Mouse (Mus musculus): Measurements from ENCODE around the gene Alk.

DNA sequence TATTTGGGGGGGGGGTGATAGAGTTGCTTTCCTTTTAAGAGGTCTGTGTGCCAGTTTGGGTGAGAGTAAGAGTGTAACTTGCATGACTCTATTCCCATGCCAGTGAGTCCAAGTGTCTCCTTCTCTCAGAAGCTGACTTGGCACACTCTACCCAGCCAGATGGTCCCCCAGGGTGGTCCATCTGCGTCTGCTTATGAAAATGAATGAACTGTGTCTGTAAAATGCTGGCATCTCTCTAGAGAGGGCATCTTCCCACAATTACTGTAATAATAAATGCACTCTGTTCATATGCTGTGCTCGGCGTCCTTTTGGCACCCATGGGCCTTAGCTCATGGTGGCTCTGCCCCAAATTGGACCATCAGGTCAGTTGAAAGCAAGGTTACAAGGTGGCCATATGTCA, 589.2 kb downstream of the Alk start:
- TF ChIP-seq CTCF (IDR thresholded peaks at IDR 0.05; ENCODE audit: borderline replicate concordance, insufficient read depth, low read length) (no peak), POLR2A (IDR thresholded peaks at IDR 0.05; ENCODE audit: low read depth, low read length) (no peak)
